Mouse (Mus musculus) hindbrain, postnatal 0 days (tissue): Measurements from ENCODE around the gene Vsig2. TPM values are rescaled to one million over a fixed set of nuclear protein-coding genes. Genes with fewer than 3 reads are reported as not detected.

Experiments used
- ATAC-seq: fragments of 200-750 bp; cut with Nextera tagmentation; 2 replicates; pipeline ENCODE4 v1.8.0; 2017; ENCODE audit warnings: mild to moderate bottlenecking, moderate TSS enrichment, moderate library complexity
- DNase-seq: peaks from one replicate; pipeline ENCODE4 v3.0.0-alpha.2; 2015; ENCODE audit warnings: low spot score
- H3K27ac ChIP-seq: fragments of 300-500 bp; sonication (generic); 2 replicates; pipeline ENCODE4 v1.5.1; 2014; ENCODE audit warnings: mild to moderate bottlenecking
- H3K27me3 ChIP-seq: fragments of 300-500 bp; sonication (generic); 2 replicates; pipeline ENCODE4 v1.6.1; 2014; ENCODE audit warnings: low read length, mixed read lengths; ENCODE audit not compliant: insufficient read depth
- H3K36me3 ChIP-seq: fragments of 300-500 bp; sonication (generic); 2 replicates; pipeline ENCODE4 v1.6.1; 2014; ENCODE audit warnings: low read length, mixed read lengths; ENCODE audit not compliant: insufficient read depth
- H3K4me1 ChIP-seq: fragments of 300-500 bp; sonication (generic); 2 replicates; pipeline ENCODE4 v1.6.1; 2014; ENCODE audit warnings: antibody characterized with exemption, low read length, mixed read lengths; ENCODE audit not compliant: insufficient read depth
- H3K4me2 ChIP-seq: fragments of 300-500 bp; sonication (generic); 2 replicates; pipeline ENCODE4 v1.6.1; 2014; ENCODE audit warnings: low read depth, mild to moderate bottlenecking, low read length, moderate library complexity, mixed read lengths
- H3K4me3 ChIP-seq: fragments of 300-500 bp; sonication (generic); 2 replicates; pipeline ENCODE4 v1.5.1; 2014; ENCODE audit warnings: low read length
- H3K9ac ChIP-seq: fragments of 300-500 bp; sonication (generic); replicated peaks from 2 replicates; pipeline ENCODE4 v1.6.1; 2014; ENCODE audit warnings: mild to moderate bottlenecking, low read length, moderate library complexity, mixed read lengths
- H3K9me3 ChIP-seq: fragments of 300-500 bp; sonication (generic); 2 replicates; pipeline ENCODE4 v1.6.1; 2016; ENCODE audit warnings: low read length, mixed read lengths
- CTCF ChIP-seq: IDR thresholded peaks from 2 replicates; pipeline ENCODE4 v1.5.1; 2016; ENCODE audit warnings: antibody characterized with exemption, control low read depth, low read depth
- WGBS: fragments of 180-500 bp; shearing (Covaris S2); extraction: QIAGEN DNeasy Blood & Tissue Kit; methylation state at CpG from one replicate; pipeline ENCODE4 v1.1.7; 2014; 5-methylcytosine and 5-hydroxymethylcytosine counted together
- polyA plus RNA-seq: library from polyadenylated mRNA; unstranded; fragments of >200 nt; fragmentation: Nextera tagmentation; extraction: Ambion mirVana; gene quantifications from 2 replicates; pipeline ENCODE4 v1.2.1, GENCODE M21; 2015
- total RNA-seq: library from RNA; depleted of rRNA; stranded (reverse); fragments of >200 nt; gene quantifications from 2 replicates; pipeline ENCODE4 v1.2.3, GENCODE M21; 2014

The Vsig2 gene
- total and polyA plus RNA-seq, 2 experiments from 2014 or later = 1.6 to 3.9 TPM

DNA sequence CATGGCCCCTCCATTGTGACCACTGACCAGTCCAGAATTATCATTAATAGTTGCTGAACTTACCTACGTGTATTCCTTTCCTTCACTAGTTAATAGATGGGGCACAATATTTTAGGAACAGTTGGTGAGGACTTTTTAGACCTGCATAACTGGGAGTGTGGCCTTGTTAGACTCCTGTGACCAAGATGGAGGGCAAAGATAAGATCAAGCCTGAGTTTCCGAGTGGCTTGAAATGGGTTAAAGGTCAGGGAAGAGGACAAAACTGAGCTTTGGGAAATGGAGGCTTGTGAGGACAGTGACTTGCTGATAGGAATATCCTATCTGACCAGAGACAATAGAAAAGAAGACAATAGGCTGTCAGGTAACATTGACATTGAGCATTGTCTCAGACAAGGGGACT is 13.6 kb upstream of the Vsig2 start:
- DNase-seq (no peak), ATAC-seq (no peak)
- no peaks in the 10 kb centered on the region for H3K9me3 ChIP-seq
- no peak for TF ChIP-seq CTCF
- peaks cover 6% of the 10 kb centered on the region; the same call in 1 of the 2 replicates for H3K4me1 ChIP-seq
- H3K27ac ChIP-seq = no peak overlapping the region
- no peak overlapping the region for H3K4me3 ChIP-seq
- H3K36me3 ChIP-seq = peaks cover 12% of the 10 kb centered on the region; the same call in 1 of the 2 replicates
- no peak overlapping the region for H3K9ac ChIP-seq
- 90% methylated on average over 2 of the region's 2 CpGs for WGBS
- no peak overlapping the region for H3K4me2 ChIP-seq
- peaks cover 38% of the 10 kb centered on the region for H3K27me3 ChIP-seq

DNA sequence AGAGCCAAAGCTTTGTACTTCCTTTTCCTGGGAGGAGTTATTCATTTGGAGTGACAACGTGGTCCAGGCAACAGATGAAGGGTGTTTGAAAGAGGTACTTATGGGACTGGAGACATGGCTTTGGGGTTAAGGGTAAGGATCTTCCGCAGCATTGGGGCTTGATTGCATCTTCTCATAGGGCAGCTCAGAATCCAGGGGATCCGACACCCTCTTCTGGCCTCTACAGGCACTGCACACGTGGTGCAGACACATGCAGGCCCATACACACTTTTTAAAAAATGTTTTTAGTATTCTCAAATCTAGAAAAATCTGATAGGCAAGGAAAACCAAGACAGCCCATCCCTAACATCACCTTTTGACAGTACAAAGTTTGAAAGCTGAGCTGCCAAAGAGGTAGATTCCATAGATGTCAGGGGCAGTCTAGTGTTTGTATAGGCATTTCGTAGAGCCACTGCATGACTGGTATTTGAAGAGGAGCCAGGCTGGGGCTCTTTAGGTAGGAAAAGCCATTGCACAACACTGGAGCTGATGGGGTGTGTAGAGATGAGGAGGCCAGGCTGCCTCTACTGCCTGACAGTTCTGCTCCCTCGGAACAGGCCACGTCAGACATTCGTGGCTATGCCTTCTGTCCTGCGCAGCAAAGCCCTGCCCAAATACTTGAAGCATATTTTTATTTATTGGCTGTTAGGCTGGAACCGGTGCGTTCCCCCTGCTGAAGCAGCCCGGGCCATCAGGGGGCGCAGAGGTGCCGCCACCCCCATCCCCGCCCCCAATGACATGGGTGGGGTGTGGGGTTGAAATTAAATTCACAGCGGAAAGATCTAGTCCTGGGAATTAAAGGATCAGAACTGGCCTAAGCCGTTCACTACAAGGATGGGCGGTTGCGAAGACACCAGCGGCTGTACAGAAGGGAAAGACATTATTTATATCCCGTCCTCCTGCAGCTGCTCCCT is 12.3 kb upstream of the Vsig2 start:
- WGBS = 31% methylated on average over 21 of the region's 21 CpGs
- peaks cover 9% of the 10 kb centered on the region; the same call in 1 of the 2 replicates for H3K4me1 ChIP-seq
- peak overlapping the region; percentile 31; the same call in 1 of the 2 replicates for H3K4me2 ChIP-seq
- DNase-seq (no peak), ATAC-seq (no peak)
- H3K27ac ChIP-seq = no peak overlapping the region
- TF ChIP-seq CTCF = peak; percentile 38
- no peak overlapping the region for H3K4me3 ChIP-seq
- peaks cover 8% of the 10 kb centered on the region; the same call in 1 of the 2 replicates for H3K36me3 ChIP-seq
- no peaks in the 10 kb centered on the region for H3K9me3 ChIP-seq
- peaks cover 38% of the 10 kb centered on the region for H3K27me3 ChIP-seq
- H3K9ac ChIP-seq = no peak overlapping the region

- Histone ChIP-seq H3K4me2 (peak within 1 kb of the TSS; percentile 82), H3K4me3 (peak within 1 kb of the TSS; percentile 40), H3K27ac (peak within 1 kb of the TSS; percentile 56; the same call in 1 of the 2 replicates), H3K36me3 (peaks cover 8% of the 10 kb centered on the region; the same call in 1 of the 2 replicates), H3K9ac (no peak within 1 kb of the TSS), H3K9me3 (no peaks in the 10 kb centered on the region), H3K27me3 (peaks cover 38% of the 10 kb centered on the region), H3K4me1 (peaks cover 9% of the 10 kb centered on the region; the same call in 1 of the 2 replicates)
- DNase-seq (no peak), ATAC-seq (0 out of 2 replicates have a peak, but pooled peaks have one; percentile 4)
- TF ChIP-seq CTCF = no peak
- 14% methylated on average over 41 of the region's 41 CpGs for WGBS
These were observed 11.4 kb upstream of the Vsig2 start, which contains the start of gene Esam for GRCm38 (mm10) chr9:37527396-37528224. Gene Esam (plus strand): TSS chr9:37528078.

- WGBS = 40% methylated on average over 9 of the region's 9 CpGs
- H3K27me3 ChIP-seq = peaks cover 38% of the 10 kb centered on the region
- peak overlapping the region; percentile 40 for H3K4me3 ChIP-seq
- peak overlapping the region; percentile 56; the same call in 1 of the 2 replicates for H3K27ac ChIP-seq
- peaks cover 9% of the 10 kb centered on the region; the same call in 1 of the 2 replicates for H3K4me1 ChIP-seq
- no peak overlapping the region for H3K9ac ChIP-seq
- DNase-seq (no peak), ATAC-seq (no peak)
- TF ChIP-seq CTCF = no peak
- H3K4me2 ChIP-seq = peak overlapping the region; percentile 82; the same call in 1 of the 2 replicates
- H3K36me3 ChIP-seq = peaks cover 2% of the 10 kb centered on the region; the same call in 1 of the 2 replicates
- H3K9me3 ChIP-seq = no peaks in the 10 kb centered on the region
These were observed 10.7 kb upstream of the Vsig2 start for GRCm38 (mm10) chr9:37528225-37528970.

DNA sequence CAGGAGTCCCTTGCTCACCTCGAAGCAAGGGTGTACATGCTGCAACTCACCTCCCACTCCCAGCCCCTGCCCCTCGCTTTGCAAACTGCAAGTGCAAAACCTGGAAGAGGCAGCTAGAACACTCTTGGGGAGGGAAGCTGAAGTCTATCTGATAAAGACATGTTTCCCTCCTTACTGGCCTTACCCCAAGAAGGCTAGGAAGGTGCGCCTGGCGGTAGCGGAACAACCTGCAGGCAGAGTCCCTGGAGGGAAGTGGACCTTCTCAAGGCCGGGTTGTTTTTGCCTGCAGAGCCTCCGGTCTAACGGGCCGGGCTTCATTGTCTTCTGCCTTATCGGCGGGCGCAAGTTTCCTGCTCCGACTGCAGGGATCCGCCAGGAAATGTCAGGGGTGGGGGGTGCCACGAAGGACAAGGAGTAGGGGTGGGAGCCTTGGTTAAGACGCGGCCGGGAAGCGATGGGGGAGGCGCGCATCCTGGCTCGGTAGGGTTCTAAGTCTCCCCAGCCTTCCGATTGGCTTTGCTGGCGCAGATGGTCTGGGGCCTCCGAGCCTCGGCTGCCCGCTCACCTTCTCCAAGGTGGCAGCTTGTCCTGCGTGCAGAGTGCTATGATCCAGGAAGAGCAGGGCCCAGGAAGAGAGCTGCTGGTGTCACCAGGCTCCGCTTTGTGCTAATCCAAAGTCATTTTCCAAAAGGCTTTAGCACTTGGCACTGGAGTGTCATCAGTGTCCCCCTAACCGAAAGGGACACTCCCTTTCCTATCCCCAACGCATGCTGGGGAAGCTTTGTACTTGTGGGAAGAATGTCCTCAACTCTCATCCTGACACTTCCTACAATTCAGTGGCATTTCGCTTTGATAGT is 8.8 kb upstream of the Vsig2 start:
- Histone ChIP-seq H3K27me3 (peaks cover 38% of the 10 kb centered on the region), H3K27ac (peak overlapping the region; percentile 56; the same call in 1 of the 2 replicates), H3K9me3 (no peaks in the 10 kb centered on the region), H3K36me3 (no peaks in the 10 kb centered on the region), H3K4me1 (peaks cover 9% of the 10 kb centered on the region; the same call in 1 of the 2 replicates), H3K4me3 (peak overlapping the region; percentile 40), H3K4me2 (peak overlapping the region; percentile 82), H3K9ac (peak overlapping the region; percentile 40)
- TF ChIP-seq CTCF = peak; percentile 56
- DNase-seq (peak; percentile 29), ATAC-seq (peak; percentile 67)
- WGBS = 3% methylated on average over 32 of the region's 32 CpGs
